Comparison of ENCODE assay signal across 11 mouse cellular contexts in the genomic region with DNA sequence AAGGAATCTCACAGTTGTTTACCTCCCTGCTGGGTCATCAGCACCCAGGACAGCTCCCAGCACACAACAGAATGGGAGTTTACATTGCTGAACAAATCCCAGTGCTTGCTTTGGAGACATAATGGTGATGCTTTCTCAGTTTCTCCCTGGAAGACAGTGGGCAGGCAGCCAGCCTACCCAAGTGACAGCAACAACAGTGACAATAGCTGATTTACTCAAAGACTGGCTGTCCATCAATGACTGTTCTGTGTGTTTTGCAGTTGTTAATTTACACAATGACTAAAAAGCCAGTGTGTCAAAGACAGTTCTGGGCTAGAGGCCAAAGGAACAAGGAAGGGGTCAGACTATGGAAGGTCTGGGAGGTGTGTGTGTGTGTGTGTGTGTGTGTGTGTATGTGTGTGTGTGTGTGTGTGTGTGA.
A peak's percentile ranks its signal among the peaks of the same experiment; 100 is the strongest.
DNase-seq lines count a peak whose midpoint lies in the region; ATAC-seq lines count a peak whose summit lies in the region.
"Had no signal": no experiment of that assay in that cellular context is flagged by ENCODE, and none has a peak within 500 bp of the region (broad histone marks: within the 10 kb centered on the region; RNA-seq: fewer than 3 reads in every experiment).

No protein-coding gene starts in this region.

- H3K9me3 ChIP-seq in hindbrain, embryonic 10.5 days = no peaks in the 10 kb centered on the region
- H3K9me3 ChIP-seq: embryonic facial prominence, embryonic 12.5 days; limb, embryonic 12.5 days; stomach, embryonic 15.5 days had no signal

- no peaks in the 10 kb centered on the region for H3K36me3 ChIP-seq in hindbrain, embryonic 10.5 days
- H3K36me3 ChIP-seq: embryonic facial prominence, embryonic 12.5 days; limb, embryonic 12.5 days; stomach, embryonic 15.5 days had no signal

- H3K4me1 ChIP-seq in hindbrain, embryonic 10.5 days (replicated peaks) = 0 out of 2 replicates have a peak, but pooled peaks cover 5% of the 10 kb centered on the region
- H3K4me1 ChIP-seq: embryonic facial prominence, embryonic 12.5 days; limb, embryonic 12.5 days; stomach, embryonic 15.5 days had no signal

- peak; percentile 6 to 8 for DNase-seq in frontal cortex, postnatal 10 days (ENCODE audit: low spot score in 2 of 2)
- DNase-seq in right cerebral cortex, postnatal 4 days = peak; percentile 37
- no peak for DNase-seq in right cerebral cortex, adult 2 months (ENCODE audit: low spot score in 2 of 2)
- DNase-seq in hindbrain, embryonic 10.5 days (ENCODE audit: low spot score) = peak; percentile 44
- peak; percentile 10 for DNase-seq in lung, postnatal 36 days
- DNase-seq in testis, postnatal 14 days (ENCODE audit: low spot score) = peak; percentile 15
- DNase-seq in cerebellum, adult 11-12 months = no peak

- H3K4me3 ChIP-seq in hindbrain, embryonic 10.5 days = no peak overlapping the region
- H3K4me3 ChIP-seq: embryonic facial prominence, embryonic 12.5 days; limb, embryonic 12.5 days; stomach, embryonic 15.5 days had no signal

- no peaks in the 10 kb centered on the region for H3K27me3 ChIP-seq in hindbrain, embryonic 10.5 days (ENCODE audit: insufficient read depth, poor library complexity, severe bottlenecking)
- H3K27me3 ChIP-seq: embryonic facial prominence, embryonic 12.5 days; limb, embryonic 12.5 days; stomach, embryonic 15.5 days had no signal

- no peak for ATAC-seq in frontal cortex, adult (ENCODE audit: low TSS enrichment)

- H3K27ac ChIP-seq in hindbrain, embryonic 10.5 days = no peak overlapping the region
- H3K27ac ChIP-seq: embryonic facial prominence, embryonic 12.5 days; limb, embryonic 12.5 days; stomach, embryonic 15.5 days had no signal

Comparison
In these comparisons a context has a peak if more than half of its experiments do, and no peak if none do; other contexts are left out.
1. DNase-seq: peak in frontal cortex, postnatal 10 days (2 of 2), right cerebral cortex, postnatal 4 days (single experiment), hindbrain, embryonic 10.5 days (single experiment), lung, postnatal 36 days (single experiment) and testis, postnatal 14 days (single experiment); none in right cerebral cortex, adult 2 months (0 of 2) and cerebellum, adult 11-12 months (single experiment).